Mouse (Mus musculus) kidney, embryonic 14.5 days (tissue): Measurements from ENCODE around the gene Wdr62. TPM values are rescaled to one million over a fixed set of nuclear protein-coding genes. Genes with fewer than 3 reads are reported as not detected.
A peak's percentile ranks its signal among the peaks of the same experiment; 100 is the strongest.

ENCODE experiments used
- ATAC-seq: fragments of 200-750 bp; cut with Nextera tagmentation; 2 replicates; pipeline ENCODE4 v1.8.0; 2017; ENCODE audit warnings: moderate number of reproducible peaks, mild to moderate bottlenecking, moderate TSS enrichment, moderate library complexity; ENCODE audit not compliant: low FRiP score, low TSS enrichment
- H3K27ac ChIP-seq: fragments of 300-500 bp; sonication (generic); 2 replicates; pipeline ENCODE4 v1.5.1; 2014; ENCODE audit warnings: low read depth, mild to moderate bottlenecking, low read length, moderate library complexity, mixed read lengths
- H3K27me3 ChIP-seq: fragments of 300-500 bp; sonication (generic); 2 replicates; pipeline ENCODE4 v1.6.1; 2014; ENCODE audit warnings: mild to moderate bottlenecking, low read length; ENCODE audit not compliant: control insufficient read depth, insufficient read depth
- H3K36me3 ChIP-seq: fragments of 300-500 bp; sonication (generic); 2 replicates; pipeline ENCODE4 v1.6.1; 2014; ENCODE audit warnings: low read length, mixed read lengths; ENCODE audit not compliant: control insufficient read depth, insufficient read depth
- H3K4me1 ChIP-seq: fragments of 300-500 bp; sonication (generic); 2 replicates; pipeline ENCODE4 v1.6.1; 2014; ENCODE audit warnings: low read length, mixed read lengths; ENCODE audit not compliant: control insufficient read depth, insufficient read depth
- H3K4me2 ChIP-seq: fragments of 300-500 bp; sonication (generic); replicated peaks from 2 replicates; pipeline ENCODE4 v1.6.1; 2014; ENCODE audit warnings: low read depth, mild to moderate bottlenecking, low read length
- H3K4me3 ChIP-seq: fragments of 300-500 bp; sonication (generic); 2 replicates; pipeline ENCODE4 v1.5.1; 2014; ENCODE audit warnings: mild to moderate bottlenecking, low read length
- H3K9ac ChIP-seq: fragments of 300-500 bp; sonication (generic); 2 replicates; pipeline ENCODE4 v1.6.1; 2014; ENCODE audit warnings: low read depth, mild to moderate bottlenecking, low read length, moderate library complexity
- H3K9me3 ChIP-seq: fragments of 300-500 bp; sonication (generic); 2 replicates; pipeline ENCODE4 v1.6.1; 2016; ENCODE audit warnings: low read length; ENCODE audit not compliant: control insufficient read depth
- WGBS: fragments of 180-500 bp; shearing (Covaris S2); extraction: QIAGEN DNeasy Blood & Tissue Kit; methylation state at CpG from one replicate; pipeline ENCODE4 v1.1.7; 2014; 5-methylcytosine and 5-hydroxymethylcytosine counted together
- polyA plus RNA-seq: library from polyadenylated mRNA; unstranded; fragments of >200 nt; fragmentation: Nextera tagmentation; extraction: Ambion mirVana; gene quantifications from 2 replicates; pipeline ENCODE4 v1.2.1, GENCODE M21; 2014

The Wdr62 gene
- polyA plus RNA-seq, 1 experiment from 2014 or later = 11.1 TPM

DNA sequence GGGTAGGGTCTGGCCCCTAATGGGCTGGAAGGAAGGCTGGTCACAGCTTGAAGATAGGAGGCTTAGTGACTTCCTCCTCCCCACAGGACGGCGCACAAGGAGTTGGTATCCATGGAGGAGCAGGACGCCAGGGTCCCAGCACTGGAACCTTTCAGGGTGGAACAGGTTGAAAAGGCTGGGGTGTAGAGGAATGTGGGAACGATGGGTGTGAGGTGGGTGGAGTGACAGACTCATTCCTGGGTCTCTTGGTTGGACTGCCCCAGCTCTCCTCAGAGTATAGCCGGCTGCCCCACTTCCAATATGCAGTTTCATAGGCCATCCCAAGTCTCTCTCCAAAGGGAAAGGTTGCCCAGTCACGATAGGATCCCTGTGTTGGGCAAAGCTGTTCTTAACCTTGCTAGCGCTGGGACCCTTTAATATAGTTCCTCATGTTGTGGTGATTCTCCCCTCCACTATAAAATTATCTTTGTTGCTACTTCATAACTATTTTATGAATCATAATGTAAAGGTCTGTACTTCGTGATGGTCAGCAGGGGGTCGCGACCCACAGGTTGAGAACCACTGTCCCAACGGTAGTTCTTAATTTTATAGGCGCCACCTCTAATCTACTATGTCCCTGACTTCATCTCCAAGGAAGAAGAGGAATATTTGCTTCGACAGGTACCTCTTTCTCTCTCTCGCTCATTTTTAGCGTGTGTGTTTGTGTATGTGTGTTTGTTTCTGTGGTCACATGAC is 29.3 kb upstream of the Wdr62 start:
- peak overlapping the region; percentile 60 for H3K4me3 ChIP-seq
- no peaks in the 10 kb centered on the region for H3K9me3 ChIP-seq
- H3K27ac ChIP-seq = no peak overlapping the region
- H3K27me3 ChIP-seq = no peaks in the 10 kb centered on the region
- H3K9ac ChIP-seq = peak overlapping the region; percentile 62; the same call in 1 of the 2 replicates
- H3K36me3 ChIP-seq = peaks cover 14% of the 10 kb centered on the region
- H3K4me1 ChIP-seq = peaks cover 12% of the 10 kb centered on the region; the same call in 1 of the 2 replicates
- H3K4me2 ChIP-seq = peak overlapping the region; percentile 84
- WGBS = 65% methylated on average over 15 of the region's 15 CpGs
- ATAC-seq = no peak

- H3K4me2 ChIP-seq = peak within 1 kb of the TSS; percentile 84
- peak within 1 kb of the TSS; percentile 38; the same call in 1 of the 2 replicates for H3K27ac ChIP-seq
- 3% methylated on average over 27 of the region's 27 CpGs for WGBS
- peak within 1 kb of the TSS; percentile 62 for H3K9ac ChIP-seq
- peak within 1 kb of the TSS; percentile 60 for H3K4me3 ChIP-seq
- no peaks in the 10 kb centered on the region for H3K9me3 ChIP-seq
- peaks cover 8% of the 10 kb centered on the region; the same call in 1 of the 2 replicates for H3K4me1 ChIP-seq
- peak; percentile 100 for ATAC-seq
- peaks cover 20% of the 10 kb centered on the region for H3K36me3 ChIP-seq
- H3K27me3 ChIP-seq = no peaks in the 10 kb centered on the region
Observed at GRCm38 (mm10) chr7:30308076-30309005, 28.1 kb upstream of the Wdr62 start, which contains the start of gene Alkbh6. TSS of gene Alkbh6 (plus strand) at chr7:30308717.

GRCm38 (mm10) chr7:30306083-30306779 is 26.0 kb upstream of the Wdr62 start:
- ATAC-seq = no peak
- WGBS = 88% methylated on average over 16 of the region's 16 CpGs

DNA sequence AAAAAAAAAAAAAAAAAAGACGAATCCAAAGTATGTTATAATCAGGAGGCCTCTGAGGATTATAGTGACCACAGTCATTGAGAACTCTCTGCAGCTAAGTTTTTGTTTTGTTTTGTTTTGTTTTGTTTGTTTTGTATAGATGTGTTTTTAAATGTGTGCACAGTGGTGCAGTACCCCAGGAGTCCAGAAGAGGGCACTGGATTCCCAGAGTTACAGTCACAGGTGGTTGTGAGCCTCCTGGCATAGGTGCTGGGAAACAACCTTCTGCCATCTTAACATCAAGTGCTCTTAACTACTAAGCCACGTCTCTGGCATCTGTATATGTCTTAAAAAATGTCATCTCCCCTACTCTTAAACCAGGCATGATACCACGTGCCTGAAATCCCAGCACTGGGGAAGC is 20.7 kb upstream of the Wdr62 start:
- Histone ChIP-seq H3K9ac (no peak overlapping the region), H3K4me1 (no peaks in the 10 kb centered on the region), H3K27me3 (no peaks in the 10 kb centered on the region), H3K36me3 (peaks cover 58% of the 10 kb centered on the region), H3K27ac (no peak overlapping the region), H3K4me2 (no peak overlapping the region), H3K9me3 (no peaks in the 10 kb centered on the region), H3K4me3 (no peak overlapping the region)
- no peak for ATAC-seq
- 47% methylated on average over 3 of the region's 3 CpGs for WGBS

More at GRCm38 (mm10) chr7:30306083-30306779, 26.0 kb upstream of the Wdr62 start:
- Histone ChIP-seq H3K4me3 (no peak overlapping the region), H3K4me2 (no peak overlapping the region), H3K4me1 (peaks cover 8% of the 10 kb centered on the region; the same call in 1 of the 2 replicates), H3K36me3 (peaks cover 33% of the 10 kb centered on the region), H3K27me3 (no peaks in the 10 kb centered on the region), H3K9ac (no peak overlapping the region), H3K9me3 (no peaks in the 10 kb centered on the region), H3K27ac (no peak overlapping the region)

DNA sequence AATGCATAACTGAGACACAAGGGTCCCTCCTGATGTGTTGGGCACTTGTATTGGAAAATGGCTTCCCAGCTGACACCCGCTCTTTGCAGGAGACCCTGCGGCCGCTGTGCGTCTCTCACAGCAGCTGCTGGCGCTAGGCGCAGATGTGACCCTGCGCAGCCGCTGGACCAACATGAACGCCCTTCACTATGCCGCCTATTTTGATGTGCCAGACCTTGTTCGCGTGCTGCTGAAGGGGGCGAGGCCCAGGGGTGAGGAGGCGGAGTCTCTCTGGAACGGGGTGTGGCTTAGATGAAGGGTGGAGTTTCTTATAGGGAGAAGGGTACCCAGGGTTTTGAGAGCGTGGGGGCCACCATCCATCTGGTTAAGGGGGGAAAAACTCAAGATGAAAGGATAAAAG is 17.0 kb upstream of the Wdr62 start:
- Histone ChIP-seq H3K4me3 (no peak overlapping the region), H3K27me3 (no peaks in the 10 kb centered on the region), H3K27ac (no peak overlapping the region), H3K9ac (no peak overlapping the region), H3K4me1 (peaks cover 4% of the 10 kb centered on the region), H3K36me3 (peaks cover 51% of the 10 kb centered on the region), H3K9me3 (no peaks in the 10 kb centered on the region), H3K4me2 (no peak overlapping the region)
- WGBS = 86% methylated on average over 16 of the region's 16 CpGs
- no peak for ATAC-seq

- Histone ChIP-seq H3K27ac (no peak overlapping the region), H3K36me3 (peaks cover 46% of the 10 kb centered on the region), H3K27me3 (no peaks in the 10 kb centered on the region), H3K4me3 (no peak overlapping the region), H3K9me3 (no peaks in the 10 kb centered on the region), H3K4me2 (no peak overlapping the region), H3K4me1 (peaks cover 8% of the 10 kb centered on the region), H3K9ac (no peak overlapping the region)
- 95% methylated on average over 15 of the region's 15 CpGs for WGBS
- ATAC-seq = no peak
Observed at GRCm38 (mm10) chr7:30296816-30297215, 16.6 kb upstream of the Wdr62 start.

DNA sequence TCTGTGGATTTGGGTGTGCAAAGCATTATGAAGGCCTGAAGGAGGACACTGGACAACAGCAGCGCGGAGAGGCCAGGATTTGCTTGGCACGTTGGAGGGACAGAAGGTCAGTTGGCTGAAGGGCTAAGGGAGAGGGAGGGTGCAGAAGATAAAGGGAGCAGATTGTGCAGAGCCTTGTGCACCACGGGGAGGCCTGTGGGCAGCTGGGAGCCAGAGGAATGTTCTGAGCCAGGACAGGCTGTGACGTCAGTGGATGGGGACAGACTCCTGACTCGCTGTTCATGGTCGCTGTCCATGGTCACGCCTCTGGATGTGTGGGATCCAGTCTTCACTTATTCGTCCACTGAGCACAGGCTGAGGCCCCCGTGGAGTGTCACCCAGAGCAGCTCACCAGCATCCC is 14.9 kb upstream of the Wdr62 start:
- Histone ChIP-seq H3K4me2 (no peak overlapping the region), H3K36me3 (peaks cover 44% of the 10 kb centered on the region), H3K27ac (no peak overlapping the region), H3K27me3 (no peaks in the 10 kb centered on the region), H3K4me1 (peaks cover 16% of the 10 kb centered on the region), H3K4me3 (no peak overlapping the region), H3K9me3 (no peaks in the 10 kb centered on the region), H3K9ac (no peak overlapping the region)
- no peak for ATAC-seq
- 68% methylated on average over 10 of the region's 10 CpGs for WGBS

GRCm38 (mm10) chr7:30294296-30294695 is 14.1 kb upstream of the Wdr62 start:
- H3K4me2 ChIP-seq = no peak overlapping the region
- H3K4me3 ChIP-seq = no peak overlapping the region
- no peak overlapping the region; the same call in 1 of the 2 replicates for H3K9ac ChIP-seq
- 86% methylated on average over 5 of the region's 5 CpGs for WGBS
- no peaks in the 10 kb centered on the region for H3K9me3 ChIP-seq
- no peak for ATAC-seq
- peaks cover 16% of the 10 kb centered on the region for H3K4me1 ChIP-seq
- peaks cover 39% of the 10 kb centered on the region for H3K36me3 ChIP-seq
- no peak overlapping the region for H3K27ac ChIP-seq
- H3K27me3 ChIP-seq = no peaks in the 10 kb centered on the region
